ENCODE assay signal across 27 mouse cellular contexts in genomic region chr10:69311867-69312266, GRCm38 (mm10). TPM values are rescaled to one million over a fixed set of nuclear protein-coding genes. Genes with fewer than 3 reads are reported as not detected.
DNase-seq lines count a peak whose midpoint lies in the region; ATAC-seq lines count a peak whose summit lies in the region.
"Had no signal": no experiment of that assay in that cellular context is flagged by ENCODE, and none has a peak within 500 bp of the region (broad histone marks: within the 10 kb centered on the region; RNA-seq: fewer than 3 reads in every experiment).

No protein-coding gene starts in this region.

- H3K36me3 ChIP-seq in midbrain, embryonic 11.5 days (ENCODE audit: control insufficient read depth, insufficient read depth, low read length) = no peaks in the 10 kb centered on the region
- no peaks in the 10 kb centered on the region for H3K36me3 ChIP-seq in midbrain, embryonic 13.5 days
- H3K36me3 ChIP-seq: embryonic facial prominence, embryonic 13.5 days; embryonic facial prominence, embryonic 15.5 days; forebrain, embryonic 10.5 days; forebrain, embryonic 12.5 days had no signal

- no peaks in the 10 kb centered on the region for H3K27me3 ChIP-seq in midbrain, embryonic 11.5 days (ENCODE audit: control insufficient read depth, insufficient read depth, low read length)
- no peaks in the 10 kb centered on the region for H3K27me3 ChIP-seq in midbrain, embryonic 13.5 days
- H3K27me3 ChIP-seq: CH12.LX; embryonic facial prominence, embryonic 13.5 days; embryonic facial prominence, embryonic 15.5 days; forebrain, embryonic 12.5 days had no signal

- H3K4me3 ChIP-seq in midbrain, embryonic 11.5 days (ENCODE audit: low read depth, low read length) = no peak overlapping the region
- H3K4me3 ChIP-seq in midbrain, embryonic 13.5 days (replicated peaks) = no peak overlapping the region
- H3K4me3 ChIP-seq: embryonic facial prominence, embryonic 13.5 days; embryonic facial prominence, embryonic 15.5 days; erythroblast, embryonic 14.5 days; forebrain, embryonic 10.5 days; forebrain, embryonic 12.5 days had no signal

- ATAC-seq in midbrain, embryonic 11.5 days (ENCODE audit: low FRiP score) = no peak
- ATAC-seq in midbrain, embryonic 13.5 days = no peak
- ATAC-seq: CD4-positive, CD25-positive, alpha-beta regulatory T cell, adult 4 months; forebrain, embryonic 14.5 days; forebrain, embryonic 16.5 days had no signal

- H3K4me1 ChIP-seq in midbrain, embryonic 11.5 days (ENCODE audit: control insufficient read depth, insufficient read depth, low read length) = no peaks in the 10 kb centered on the region
- no peaks in the 10 kb centered on the region for H3K4me1 ChIP-seq in midbrain, embryonic 13.5 days (replicated peaks)
- H3K4me1 ChIP-seq: forebrain, embryonic 10.5 days had no signal

- peak; percentile 83 for DNase-seq in midbrain, embryonic 11.5 days (ENCODE audit: low spot score, missing footprints)
- DNase-seq in 416B (ENCODE audit: low read depth) (peak; percentile 68), ES-CJ7 (ENCODE audit: low read depth, low spot score) (peak; percentile 52), ZHBTc4 (ENCODE audit: low read depth, low spot score) (peak; percentile 93)
- DNase-seq in adrenal gland, postnatal 14 days = no peak
- DNase-seq in adrenal gland, postnatal 25 days = no peak
- no peak for DNase-seq in heart, adult 18-20 months
- DNase-seq: adrenal gland, adult 2 months; adrenal gland, postnatal 10 days; B cell, adult 2 months; cerebellum, adult 11 months; cerebellum, adult 18-20 months; cerebellum, adult 8-10 months; cerebellum, adult 9-11 months; cerebellum, postnatal 14 days; cerebellum, postnatal 36 days; embryo, embryonic 11 days had no signal

- no peak overlapping the region for H3K9ac ChIP-seq in midbrain, embryonic 11.5 days (ENCODE audit: low read length)
- H3K9ac ChIP-seq in midbrain, embryonic 13.5 days (replicated peaks) = no peak overlapping the region
- H3K9ac ChIP-seq: embryonic facial prominence, embryonic 13.5 days; embryonic facial prominence, embryonic 15.5 days; forebrain, embryonic 12.5 days had no signal

- WGBS in midbrain, embryonic 11.5 days = 76% methylated on average over 16 of the region's 16 CpGs
- WGBS in midbrain, embryonic 13.5 days = 68% methylated on average over 16 of the region's 16 CpGs

- no peaks in the 10 kb centered on the region for H3K9me3 ChIP-seq in midbrain, embryonic 11.5 days (ENCODE audit: control insufficient read depth, low read length)
- H3K9me3 ChIP-seq in midbrain, embryonic 13.5 days = no peaks in the 10 kb centered on the region
- H3K9me3 ChIP-seq: embryonic facial prominence, embryonic 13.5 days; embryonic facial prominence, embryonic 15.5 days; forebrain, embryonic 10.5 days; forebrain, embryonic 12.5 days had no signal

- H3K4me2 ChIP-seq in midbrain, embryonic 11.5 days = no peak overlapping the region
- H3K4me2 ChIP-seq in midbrain, embryonic 13.5 days (replicated peaks) = no peak overlapping the region
- H3K4me2 ChIP-seq: embryonic facial prominence, embryonic 13.5 days; embryonic facial prominence, embryonic 15.5 days; forebrain, embryonic 12.5 days had no signal

- H3K27ac ChIP-seq in midbrain, embryonic 11.5 days (ENCODE audit: low read depth, low read length) = no peak overlapping the region
- H3K27ac ChIP-seq in midbrain, embryonic 13.5 days = no peak overlapping the region
- H3K27ac ChIP-seq: embryonic facial prominence, embryonic 13.5 days; embryonic facial prominence, embryonic 15.5 days; forebrain, embryonic 10.5 days; forebrain, embryonic 12.5 days had no signal

RNA-seq across cellular contexts. Expression of gene Cdk1, which starts 40.9 kb away (rescaled TPM):
- polyA plus RNA-seq in midbrain, embryonic 11.5 days (2014; fragmentation: Nextera tagmentation; extraction: Ambion mirVana) = 408 and 424 TPM in 2 replicates
- polyA plus RNA-seq in midbrain, embryonic 13.5 days (2015; fragmentation: Nextera tagmentation; extraction: Ambion mirVana) = 149 and 181 TPM in 2 replicates
- 38.0 and 51.0 TPM in 2 replicates for total RNA-seq in adrenal gland, postnatal 14 days (2021)
- total RNA-seq in adrenal gland, postnatal 25 days (2021) = 17.1 and 25.6 TPM in 2 replicates
- total RNA-seq in heart, adult 18-20 months (2021) = 1 to 10 TPM; 1.4 to 1.6 TPM

Comparison
In these comparisons a context has a peak if more than half of its experiments do, and no peak if none do; other contexts are left out.
1. DNase-seq: peak in midbrain, embryonic 11.5 days (single experiment), 416B (single experiment), ES-CJ7 (single experiment) and ZHBTc4 (single experiment); none in adrenal gland, postnatal 14 days (single experiment), adrenal gland, postnatal 25 days (single experiment) and heart, adult 18-20 months (0 of 2).